In genomic region chr10:14315232-14315631, GRCm38 (mm10) we compare ENCODE assay signal across 28 mouse cellular contexts.
DNase-seq lines count a peak whose midpoint lies in the region; ATAC-seq and TF ChIP-seq lines count a peak whose summit lies in the region.
"Had no signal": no experiment of that assay in that cellular context is flagged by ENCODE, and none has a peak within 500 bp of the region (broad histone marks: within the 10 kb centered on the region; RNA-seq: fewer than 3 reads in every experiment).

No protein-coding gene starts in this region.

- no peak overlapping the region for H3K9ac ChIP-seq in forebrain, postnatal 0 days
- H3K9ac ChIP-seq: forebrain, embryonic 12.5 days; heart, embryonic 12.5 days; hindbrain, embryonic 13.5 days; liver, embryonic 12.5 days; liver, postnatal 0 days; midbrain, embryonic 12.5 days; neural tube, embryonic 15.5 days had no signal

- H3K4me2 ChIP-seq in forebrain, postnatal 0 days (ENCODE audit: low read depth), result no peak overlapping the region
- H3K4me2 ChIP-seq: forebrain, embryonic 12.5 days; heart, embryonic 12.5 days; hindbrain, embryonic 13.5 days; liver, embryonic 12.5 days; midbrain, embryonic 12.5 days; neural tube, embryonic 15.5 days had no signal

- H3K4me1 ChIP-seq in forebrain, postnatal 0 days (ENCODE audit: insufficient read depth), result 0 out of 2 replicates have a peak, but pooled peaks cover 5% of the 10 kb centered on the region
- H3K4me1 ChIP-seq in forebrain, embryonic 10.5 days, result no peaks in the 10 kb centered on the region
- peaks cover 13% of the 10 kb centered on the region for H3K4me1 ChIP-seq in thymus, adult 2 months (replicated peaks; ENCODE audit: control insufficient read depth, insufficient read depth, low read length)
- H3K4me1 ChIP-seq: forebrain, embryonic 12.5 days; heart, embryonic 12.5 days; hindbrain, embryonic 13.5 days; liver, embryonic 12.5 days; midbrain, embryonic 12.5 days; neural tube, embryonic 15.5 days had no signal

- TF ChIP-seq POLR2A in thymus, adult 2 months (IDR thresholded peaks at IDR 0.05; ENCODE audit: control insufficient read depth, extremely low read depth, insufficient read depth, low read length, poor library complexity), result no peak

- no peaks in the 10 kb centered on the region for H3K27me3 ChIP-seq in forebrain, postnatal 0 days (ENCODE audit: insufficient read depth, low read length)
- no peaks in the 10 kb centered on the region for H3K27me3 ChIP-seq in forebrain, embryonic 10.5 days (ENCODE audit: poor library complexity, severe bottlenecking)
- H3K27me3 ChIP-seq in thymus, adult 2 months (ENCODE audit: control insufficient read depth, insufficient read depth, low read length), result no peaks in the 10 kb centered on the region
- H3K27me3 ChIP-seq: forebrain, embryonic 12.5 days; heart, embryonic 12.5 days; hindbrain, embryonic 13.5 days; liver, embryonic 12.5 days; midbrain, embryonic 12.5 days; neural tube, embryonic 15.5 days had no signal

- no peak for TF ChIP-seq CTCF in forebrain, postnatal 0 days (IDR thresholded peaks at IDR 0.05; ENCODE audit: low read depth)
- no peak for TF ChIP-seq CTCF in thymus, adult 2 months (IDR thresholded peaks at IDR 0.05; ENCODE audit: borderline replicate concordance, control insufficient read depth, extremely low read depth, insufficient read depth, low read length, poor library complexity)

- H3K4me3 ChIP-seq in forebrain, postnatal 0 days (ENCODE audit: low read depth, low read length), result no peak overlapping the region
- H3K4me3 ChIP-seq in forebrain, embryonic 10.5 days, result no peak overlapping the region
- H3K4me3 ChIP-seq in thymus, adult 2 months (ENCODE audit: control insufficient read depth, insufficient read depth, low read length), result no peak overlapping the region
- H3K4me3 ChIP-seq: erythroblast, embryonic 14.5 days; forebrain, embryonic 12.5 days; heart, adult 2 months; heart, embryonic 12.5 days; hindbrain, embryonic 13.5 days; liver, embryonic 12.5 days; midbrain, embryonic 12.5 days; neural tube, embryonic 15.5 days had no signal

- no peaks in the 10 kb centered on the region for H3K9me3 ChIP-seq in forebrain, postnatal 0 days (ENCODE audit: low read length)
- H3K9me3 ChIP-seq in forebrain, embryonic 10.5 days, result no peaks in the 10 kb centered on the region
- H3K9me3 ChIP-seq: forebrain, embryonic 12.5 days; heart, embryonic 12.5 days; hindbrain, embryonic 13.5 days; liver, embryonic 12.5 days; midbrain, embryonic 12.5 days; neural tube, embryonic 15.5 days had no signal

- no peaks in the 10 kb centered on the region for H3K36me3 ChIP-seq in forebrain, postnatal 0 days (ENCODE audit: insufficient read depth)
- no peaks in the 10 kb centered on the region for H3K36me3 ChIP-seq in forebrain, embryonic 10.5 days (replicated peaks)
- H3K36me3 ChIP-seq in thymus, adult 2 months (ENCODE audit: control insufficient read depth, insufficient read depth, low read length), result no peaks in the 10 kb centered on the region
- H3K36me3 ChIP-seq: forebrain, embryonic 12.5 days; heart, embryonic 12.5 days; hindbrain, embryonic 13.5 days; liver, embryonic 12.5 days; midbrain, embryonic 12.5 days; neural tube, embryonic 15.5 days had no signal

- WGBS in forebrain, postnatal 0 days, result 64% methylated on average over 7 of the region's 7 CpGs
- 93% methylated on average over 7 of the region's 7 CpGs for WGBS in forebrain, embryonic 10.5 days
- 75% methylated on average over 7 of the region's 7 CpGs for WGBS in thymus, adult 2 months

- DNase-seq in forebrain, postnatal 0 days, result peak; percentile 38
- no peak for DNase-seq in forebrain, embryonic 10.5 days (ENCODE audit: extremely low spot score, low spot score)
- DNase-seq in layer of hippocampus, adult 9-11 months, result peak; percentile 35
- DNase-seq in layer of hippocampus, postnatal 10 days (ENCODE audit: low spot score in 2 of 2), result no peak
- no peak for DNase-seq in thymus, adult 2 months
- no peak for DNase-seq in thymus, postnatal 36 days
- peak; percentile 39 for DNase-seq in right cerebral cortex, postnatal 25 days
- DNase-seq in urinary bladder, postnatal 14 days (ENCODE audit: low spot score), result no peak
- DNase-seq: adrenal gland, postnatal 10 days; cerebellum, adult 11-12 months; cerebellum, postnatal 10 days; heart, adult 2 months; heart, postnatal 4 days; kidney, adult 8-10 months; kidney, postnatal 4 days; liver, postnatal 0 days; lung, postnatal 36 days; spleen, adult 18-20 months had no signal

- peak; percentile 58 for ATAC-seq in forebrain, postnatal 0 days
- ATAC-seq: intestine, embryonic 16.5 days; liver, embryonic 12.5 days; liver, postnatal 0 days; Patski had no signal

- H3K27ac ChIP-seq in forebrain, postnatal 0 days (ENCODE audit: low read depth, low read length), result no peak overlapping the region
- H3K27ac ChIP-seq in forebrain, embryonic 10.5 days, result no peak overlapping the region
- H3K27ac ChIP-seq in thymus, adult 2 months (ENCODE audit: control insufficient read depth, insufficient read depth, low read length), result peak overlapping the region; percentile 58
- H3K27ac ChIP-seq: forebrain, embryonic 12.5 days; heart, adult 2 months; hindbrain, embryonic 13.5 days; kidney, postnatal 0 days; liver, embryonic 12.5 days; midbrain, embryonic 12.5 days; neural tube, embryonic 15.5 days had no signal

Comparison
In these comparisons a context has a peak if more than half of its experiments do, and no peak if none do; other contexts are left out.
1. DNase-seq: peak in forebrain, postnatal 0 days (single experiment), layer of hippocampus, adult 9-11 months (single experiment) and right cerebral cortex, postnatal 25 days (single experiment); none in forebrain, embryonic 10.5 days (single experiment), layer of hippocampus, postnatal 10 days (0 of 2), thymus, adult 2 months (single experiment), thymus, postnatal 36 days (0 of 2) and urinary bladder, postnatal 14 days (single experiment).